10 mouse cellular contexts compared by ENCODE assay signal in the genomic region with DNA sequence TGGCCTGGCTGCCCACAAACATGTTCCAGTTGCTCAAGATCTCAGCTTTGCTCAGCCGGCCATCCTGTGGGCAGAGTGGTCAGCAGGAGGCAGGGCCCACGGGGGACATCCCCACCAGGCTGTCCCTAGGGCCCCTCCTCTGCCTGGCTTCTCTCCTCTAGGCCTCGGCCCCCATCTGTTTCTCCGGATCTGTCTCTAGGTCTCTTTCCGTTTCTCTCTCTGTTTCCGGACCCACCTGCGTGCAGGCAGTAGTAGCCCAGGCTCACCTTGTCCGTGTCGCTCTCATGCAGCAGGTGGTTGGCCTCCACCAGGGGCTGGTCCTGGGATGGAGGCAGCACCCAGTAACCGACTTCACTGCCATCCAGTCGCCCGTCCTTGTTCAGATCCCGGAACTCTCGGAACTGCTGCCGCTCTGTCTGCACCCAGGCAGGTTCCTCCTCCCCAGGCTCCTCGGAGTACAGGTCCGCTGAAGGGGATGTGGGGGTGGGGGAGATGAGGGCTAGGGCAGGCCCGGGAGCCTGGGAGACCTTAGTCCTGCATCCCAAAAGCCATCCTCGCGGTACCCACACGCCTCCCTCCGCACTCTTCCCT. TPM values are rescaled to one million over a fixed set of nuclear protein-coding genes. Genes with fewer than 3 reads are reported as not detected.
DNase-seq lines count a peak whose midpoint lies in the region; ATAC-seq and TF ChIP-seq lines count a peak whose summit lies in the region.
"Had no signal": no experiment of that assay in that cellular context is flagged by ENCODE, and none has a peak within 500 bp of the region (broad histone marks: within the 10 kb centered on the region; RNA-seq: fewer than 3 reads in every experiment).

No protein-coding gene starts in this region.

- H3K36me3 ChIP-seq in erythroblast, embryonic 14.5 days (ENCODE audit: control insufficient read depth): peaks cover 4% of the 10 kb centered on the region
- H3K36me3 ChIP-seq in liver, postnatal 0 days (replicated peaks; ENCODE audit: insufficient read depth, low read length): no peaks in the 10 kb centered on the region; the same call in 1 of the 2 replicates

- H3K27me3 ChIP-seq in erythroblast, embryonic 14.5 days (ENCODE audit: control insufficient read depth): no peaks in the 10 kb centered on the region
- no peaks in the 10 kb centered on the region for H3K27me3 ChIP-seq in liver, postnatal 0 days (ENCODE audit: insufficient read depth, low read length)

- TF ChIP-seq EP300 in liver, postnatal 0 days (IDR thresholded peaks at IDR 0.05; ENCODE audit: low read depth): no peak

- 77% methylated on average over 22 of the region's 22 CpGs for WGBS in lung, adult 2 months
- 46% methylated on average over 22 of the region's 22 CpGs for WGBS in liver, postnatal 0 days (ENCODE audit: insufficient replicate concordance)

- no peak for ATAC-seq in erythroblast, adult 5-6 weeks (replicated peaks; ENCODE audit: low FRiP score, poor library complexity, severe bottlenecking)
- ATAC-seq in liver, postnatal 0 days: no peak

- no peak for TF ChIP-seq POLR2A in lung, adult 2 months (IDR thresholded peaks at IDR 0.05; ENCODE audit: borderline replicate concordance, extremely low read depth, low read depth, low read length)
- no peak for TF ChIP-seq POLR2A in cortical plate, adult 2 months (IDR thresholded peaks at IDR 0.05; ENCODE audit: extremely low read depth, insufficient read depth, low read length)

- peaks cover 27% of the 10 kb centered on the region for H3K4me1 ChIP-seq in erythroblast, embryonic 14.5 days (ENCODE audit: control insufficient read depth)
- peaks cover 4% of the 10 kb centered on the region; the same call in 1 of the 2 replicates for H3K4me1 ChIP-seq in lung, adult 2 months (ENCODE audit: control insufficient read depth, insufficient read depth, low read length)
- no peaks in the 10 kb centered on the region for H3K4me1 ChIP-seq in cortical plate, adult 2 months (ENCODE audit: control insufficient read depth, insufficient read depth, low read length)
- H3K4me1 ChIP-seq in liver, postnatal 0 days (ENCODE audit: insufficient read depth): peaks cover 4% of the 10 kb centered on the region; the same call in 1 of the 2 replicates

- H3K9ac ChIP-seq in liver, postnatal 0 days (replicated peaks): peak overlapping the region; percentile 34; the same call in 1 of the 2 replicates

- H3K4me2 ChIP-seq in liver, postnatal 0 days (ENCODE audit: low read depth, low read length): peak overlapping the region; percentile 64

- H3K27ac ChIP-seq in cortical plate, adult 2 months (ENCODE audit: insufficient read depth, low read length): peak overlapping the region; percentile 13; the same call in 1 of the 2 replicates
- H3K27ac ChIP-seq in liver, postnatal 0 days (ENCODE audit: low read depth): 0 out of 2 replicates have a peak overlapping the region, but pooled peaks have one; percentile 61

- peaks cover 5% of the 10 kb centered on the region for H3K9me3 ChIP-seq in erythroblast, embryonic 14.5 days (ENCODE audit: control insufficient read depth, low read length)
- H3K9me3 ChIP-seq in liver, postnatal 0 days (ENCODE audit: low read length): no peaks in the 10 kb centered on the region

- no peak for TF ChIP-seq CTCF in lung, adult 2 months (IDR thresholded peaks at IDR 0.05; ENCODE audit: insufficient read depth, low read length)
- TF ChIP-seq CTCF in cortical plate, adult 2 months (IDR thresholded peaks at IDR 0.05; ENCODE audit: extremely low read depth, insufficient read depth, low read length): no peak
- TF ChIP-seq CTCF in liver, postnatal 0 days (IDR thresholded peaks at IDR 0.05; ENCODE audit: low read depth): no peak

- peak overlapping the region; percentile 10 for H3K4me3 ChIP-seq in erythroblast, embryonic 14.5 days (replicated peaks)
- H3K4me3 ChIP-seq in lung, adult 2 months (replicated peaks; ENCODE audit: extremely low read depth, low read depth, low read length): peak overlapping the region; percentile 20
- H3K4me3 ChIP-seq in cortical plate, adult 2 months (ENCODE audit: insufficient read depth, low read length): no peak overlapping the region
- H3K4me3 ChIP-seq in liver, postnatal 0 days (ENCODE audit: low read depth, low read length): 0 out of 2 replicates have a peak overlapping the region, but pooled peaks have one; percentile 27

- DNase-seq in lung, adult 2 months: no peak
- DNase-seq in lung, postnatal 4 days: no peak
- DNase-seq in liver, postnatal 0 days: no peak
- no peak for DNase-seq in right cerebral cortex, postnatal 4 days
- no peak for DNase-seq in spleen, adult 18-20 months
- DNase-seq: cerebellum, postnatal 36 days; right cerebral cortex, postnatal 25 days had no signal

RNA-seq across cellular contexts. Expression of a gene that starts 8.6 kb away (rescaled TPM):
- polyA plus RNA-seq in erythroblast, embryonic 14.5 days (2012): 0.86 and 0.91 TPM in 2 replicates
- total RNA-seq in erythroblast, adult 5-6 weeks (2015; ENCODE audit: low replicate concordance): 1.3 and 2.5 TPM in 2 replicates
- 6.7 and 7.5 TPM in 2 replicates for total RNA-seq in erythroblast, adult 5-6 weeks (2017; ENCODE audit: low replicate concordance)
- 172 and 174 TPM in 2 replicates for polyA plus RNA-seq in lung, adult 2 months (2012; rRNA removed)
- polyA plus RNA-seq in cortical plate, adult 2 months (2012; rRNA removed): 12.8 and 13.1 TPM in 2 replicates
- polyA plus RNA-seq in liver, postnatal 0 days (2015; fragmentation: Nextera tagmentation; extraction: Ambion mirVana): 17.1 and 17.9 TPM in 2 replicates

RNA-seq across cellular contexts. Expression of a gene that starts 20.3 kb away (rescaled TPM):
- polyA plus RNA-seq in erythroblast, embryonic 14.5 days (2012): 1.0 TPM in 2 replicates
- total RNA-seq in erythroblast, adult 5-6 weeks (2015; ENCODE audit: low replicate concordance): 2.5 and 7.3 TPM in 2 replicates
- 10.3 and 11.4 TPM in 2 replicates for total RNA-seq in erythroblast, adult 5-6 weeks (2017; ENCODE audit: low replicate concordance)
- polyA plus RNA-seq in lung, adult 2 months (2012; rRNA removed): 112 and 120 TPM in 2 replicates
- 30.7 and 37.0 TPM in 2 replicates for polyA plus RNA-seq in cortical plate, adult 2 months (2012; rRNA removed)
- polyA plus RNA-seq in liver, postnatal 0 days (2015; fragmentation: Nextera tagmentation; extraction: Ambion mirVana): 150 and 154 TPM in 2 replicates

RNA-seq across cellular contexts. Expression of a gene that starts 20.9 kb away (rescaled TPM):
- polyA plus RNA-seq in erythroblast, embryonic 14.5 days (2012): 3.0 and 3.6 TPM in 2 replicates
- total RNA-seq in erythroblast, adult 5-6 weeks (2015; ENCODE audit: low replicate concordance): 1.3 and 5.2 TPM in 2 replicates
- total RNA-seq in erythroblast, adult 5-6 weeks (2017; ENCODE audit: low replicate concordance): 0.34 and 7.0 TPM in 2 replicates
- polyA plus RNA-seq in lung, adult 2 months (2012; rRNA removed): 82.5 and 90.6 TPM in 2 replicates
- 21.4 and 23.2 TPM in 2 replicates for polyA plus RNA-seq in cortical plate, adult 2 months (2012; rRNA removed)
- 19.7 and 20.4 TPM in 2 replicates for polyA plus RNA-seq in liver, postnatal 0 days (2015; fragmentation: Nextera tagmentation; extraction: Ambion mirVana)

RNA-seq across cellular contexts. Expression of a gene that starts 21.2 kb away (rescaled TPM):
- polyA plus RNA-seq in erythroblast, embryonic 14.5 days (2012): 12.5 and 14.9 TPM in 2 replicates
- 10.4 and 20.7 TPM in 2 replicates for total RNA-seq in erythroblast, adult 5-6 weeks (2015; ENCODE audit: low replicate concordance)
- 15.5 and 22.2 TPM in 2 replicates for total RNA-seq in erythroblast, adult 5-6 weeks (2017; ENCODE audit: low replicate concordance)
- polyA plus RNA-seq in lung, adult 2 months (2012; rRNA removed): 86.5 and 102 TPM in 2 replicates
- 89.5 and 92.3 TPM in 2 replicates for polyA plus RNA-seq in cortical plate, adult 2 months (2012; rRNA removed)
- 22.2 and 22.6 TPM in 2 replicates for polyA plus RNA-seq in liver, postnatal 0 days (2015; fragmentation: Nextera tagmentation; extraction: Ambion mirVana)

RNA-seq across cellular contexts. Expression of a gene that starts 30.7 kb away (rescaled TPM):
- polyA plus RNA-seq in erythroblast, embryonic 14.5 days (2012): 1.6 and 2.9 TPM in 2 replicates
- total RNA-seq in erythroblast, adult 5-6 weeks (2015; ENCODE audit: low replicate concordance): 3.3 and 6.1 TPM in 2 replicates
- 0.60 and 0.70 TPM in 2 replicates for total RNA-seq in erythroblast, adult 5-6 weeks (2017; ENCODE audit: low replicate concordance)
- polyA plus RNA-seq in lung, adult 2 months (2012; rRNA removed): 11.1 and 15.9 TPM in 2 replicates
- 14.6 and 15.5 TPM in 2 replicates for polyA plus RNA-seq in cortical plate, adult 2 months (2012; rRNA removed)
- polyA plus RNA-seq in liver, postnatal 0 days (2015; fragmentation: Nextera tagmentation; extraction: Ambion mirVana): 1.6 and 1.7 TPM in 2 replicates

Comparison
In these comparisons a context has a peak if more than half of its experiments do, and no peak if none do; other contexts are left out.
1. RNA of a gene that starts 20.3 kb away (polyA plus RNA-seq): 150 to 154 TPM in liver, postnatal 0 days, 112 to 120 TPM in lung, adult 2 months and 30.7 to 37.0 TPM in cortical plate, adult 2 months; 1.0 TPM in erythroblast, embryonic 14.5 days; every median in the first group is over 10 times any median in the second.